Mouse (Mus musculus) layer of hippocampus, postnatal 25 days (tissue): ENCODE measurements at regions not wholly inside any gene's neighbourhood (a gene's known extent, or its start where the extent isn't known, plus 50 kb on each side); places are given as distances from the start of the nearest gene placed in this dataset.
A peak's percentile ranks its signal among the peaks of the same experiment; 100 is the strongest.

Experiments used
- DNase-seq, 2 experiments: peaks; one replicate each; pipeline ENCODE4 v3.0.0; 2022; ENCODE audit warnings: mixed read lengths in 2 of 2, low spot score in 1 of 2; ENCODE audit errors: extremely low spot score in 1 of 2

DNA sequence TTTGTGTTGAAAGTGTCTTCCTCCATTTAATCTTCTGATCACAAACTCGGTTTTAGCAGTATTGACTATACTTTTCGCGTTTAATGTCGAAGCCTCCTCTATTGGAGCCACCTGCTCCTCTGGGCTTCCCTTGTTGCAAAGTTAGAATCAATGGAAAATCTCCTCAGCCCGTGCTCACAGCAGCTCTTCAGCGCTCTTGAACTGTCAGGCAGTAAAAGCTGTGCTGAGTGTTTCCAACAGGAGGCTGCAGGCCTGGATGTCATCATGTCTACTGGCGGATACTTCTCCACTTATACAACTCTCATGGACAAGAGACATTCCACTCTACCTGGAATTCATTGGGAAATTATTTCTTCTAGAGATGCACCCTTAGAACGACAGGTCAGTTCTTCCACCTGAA, 380.4 kb upstream of the Crim1 start:
- no peak for DNase-seq

DNA sequence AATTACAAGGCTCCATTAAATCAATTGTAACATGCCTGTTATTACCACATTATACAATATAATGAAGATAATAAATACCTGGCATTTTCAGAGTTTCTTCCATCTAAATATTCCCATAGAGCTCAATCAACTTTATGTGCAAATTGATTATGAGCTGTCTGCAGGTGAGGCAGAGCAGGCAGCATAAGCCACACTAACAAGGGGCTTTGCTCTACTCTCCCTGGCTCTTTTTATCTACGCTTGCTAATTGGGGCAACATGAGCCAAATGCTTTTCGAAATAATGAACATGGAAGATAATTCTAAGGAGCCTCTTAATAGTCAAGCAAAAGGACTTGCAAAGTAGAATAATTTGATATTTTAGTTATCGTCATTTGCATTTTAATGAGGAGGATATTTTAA, 356.1 kb upstream of the Crim1 start:
- DNase-seq = no peak

DNA sequence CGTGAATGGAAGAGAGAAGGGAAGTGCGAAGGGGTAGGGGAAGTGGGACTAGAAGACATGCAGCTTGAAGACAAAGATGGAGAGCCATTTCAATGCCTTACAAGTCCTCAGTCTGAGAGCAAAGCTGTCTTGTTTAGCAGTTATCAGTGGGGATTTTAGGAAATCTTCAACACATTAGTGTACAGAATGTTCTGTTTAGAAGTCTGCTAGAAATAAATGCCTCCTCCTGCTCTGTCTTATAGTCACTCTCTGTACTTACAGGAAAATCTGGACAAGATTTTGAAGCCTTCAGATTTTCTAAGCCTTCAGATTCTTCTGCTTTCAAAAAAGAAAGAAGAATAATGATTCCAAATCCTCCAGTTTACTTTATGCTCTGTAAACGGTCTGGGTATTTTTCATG, 325.6 kb upstream of the Crim1 start:
- no peak for DNase-seq

DNA sequence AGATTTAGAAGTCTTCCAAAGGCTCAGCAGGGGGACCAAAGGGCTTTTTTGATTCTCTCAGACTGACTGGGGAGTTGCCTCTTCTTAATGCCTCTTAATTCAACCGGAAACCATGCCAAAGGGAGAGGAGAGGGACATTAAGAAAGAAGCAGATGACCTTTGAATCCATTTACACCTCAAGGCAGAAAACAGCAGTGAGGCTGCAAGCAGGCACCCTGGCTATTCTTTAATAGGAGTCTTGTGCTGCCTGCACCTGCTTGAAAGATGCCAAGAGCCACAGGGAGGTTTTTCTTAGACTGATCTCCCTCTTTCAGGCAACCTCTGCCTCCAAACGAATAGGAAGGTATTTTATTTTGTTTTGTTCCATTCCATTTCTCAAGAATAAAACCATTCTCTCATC, 323.0 kb upstream of the Crim1 start:
- no peak for DNase-seq

DNA sequence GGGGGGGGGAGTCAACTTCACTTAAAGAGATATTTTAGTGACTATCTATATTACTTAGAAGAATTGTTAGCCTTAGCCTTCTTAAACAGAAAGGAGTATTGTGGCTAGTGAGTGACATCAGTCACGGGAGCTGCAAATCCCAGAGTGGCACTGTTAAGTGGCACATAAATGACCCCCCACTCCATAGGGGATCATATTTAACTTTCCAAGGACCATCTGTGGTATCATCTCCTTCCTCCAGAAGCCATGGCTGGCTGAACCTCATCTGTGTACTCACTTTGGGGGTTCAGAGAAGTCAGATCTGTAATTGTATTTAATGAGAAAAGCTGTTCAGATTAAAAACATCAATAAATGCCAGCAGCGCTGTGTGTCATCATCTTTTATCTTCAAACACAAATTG, 314.9 kb upstream of the Crim1 start:
- no peak for DNase-seq

DNA sequence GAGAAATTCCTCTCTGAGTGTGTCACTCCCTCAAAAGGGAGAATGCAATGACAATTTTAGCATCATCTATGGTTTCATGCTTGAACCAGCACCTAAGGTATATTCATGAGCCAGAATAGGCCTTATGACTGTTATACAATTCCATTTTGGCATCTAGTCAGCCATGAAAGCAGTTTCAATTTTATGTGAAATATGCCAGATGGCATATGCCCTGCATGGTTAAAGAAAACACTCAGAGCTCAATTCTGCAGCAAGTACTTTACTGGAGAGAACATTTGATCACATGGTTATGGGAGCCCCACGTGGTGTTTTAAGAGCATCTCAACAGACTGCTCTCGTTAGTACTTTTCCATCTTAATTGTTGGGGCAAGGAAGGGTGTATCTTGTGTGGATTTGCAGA, 310.9 kb upstream of the Crim1 start:
- DNase-seq = no peak

DNA sequence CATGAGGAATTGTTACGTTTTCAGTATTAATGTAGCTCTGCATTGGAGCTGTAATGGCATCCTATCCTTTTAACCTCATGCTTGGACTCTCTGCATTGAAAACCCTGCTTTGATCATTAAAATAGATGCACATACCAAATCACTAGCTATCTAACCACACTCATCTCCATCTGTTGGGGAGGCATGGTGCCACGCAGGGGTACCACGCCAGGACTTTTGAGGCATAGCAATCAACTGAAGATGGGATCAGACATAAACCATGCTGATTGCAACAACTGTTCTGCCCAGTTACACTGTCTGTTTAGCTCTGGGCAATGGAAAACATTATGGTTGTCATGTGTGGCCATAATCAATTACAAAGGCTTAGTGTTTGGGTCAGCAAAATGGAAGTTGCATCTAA, 295.6 kb upstream of the Crim1 start:
- peak in 1 of 2 experiments; percentile 35 for DNase-seq

DNA sequence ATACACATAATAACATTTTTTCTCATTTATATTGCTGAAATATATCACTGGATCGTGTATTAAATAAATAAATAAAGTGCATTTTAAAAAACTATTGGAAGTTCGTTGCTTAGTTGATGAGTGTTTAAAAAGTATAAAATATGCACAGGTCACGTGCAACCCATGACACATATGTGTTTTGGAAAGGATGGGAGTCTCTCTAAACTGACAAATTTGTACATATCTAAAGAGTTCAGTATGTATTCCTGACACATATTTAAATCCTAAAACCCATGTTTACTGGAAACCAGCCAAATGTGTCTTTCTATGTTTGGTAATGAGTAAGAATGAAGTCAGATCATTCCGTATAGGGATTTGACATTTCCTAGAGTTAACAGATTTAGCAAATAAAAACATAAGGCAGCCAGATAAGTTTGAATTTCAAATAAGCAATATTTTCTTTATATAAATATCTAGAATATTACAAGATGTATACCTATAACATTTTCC, 286.0 kb upstream of the Crim1 start:
- DNase-seq = no peak

DNA sequence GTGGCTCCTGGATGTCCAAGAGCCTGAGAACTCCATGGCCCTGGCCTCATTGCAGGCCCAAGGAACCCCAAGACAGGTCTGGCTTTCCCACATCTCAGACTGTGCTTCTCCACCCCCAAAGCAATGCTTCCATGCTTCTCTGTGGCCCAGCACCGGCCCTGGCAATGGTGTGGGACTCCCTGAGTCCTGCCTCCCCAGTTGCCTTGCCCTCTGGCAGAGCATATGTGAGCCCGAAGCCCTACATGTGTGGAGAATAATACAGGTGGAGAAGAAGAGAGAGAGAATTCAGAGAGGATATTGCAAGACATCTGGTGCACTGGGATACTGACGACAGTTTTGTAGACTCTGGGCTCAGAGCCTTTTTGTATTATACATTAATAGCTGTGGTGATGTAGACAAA, 269.8 kb upstream of the Crim1 start:
- no peak for DNase-seq

DNA sequence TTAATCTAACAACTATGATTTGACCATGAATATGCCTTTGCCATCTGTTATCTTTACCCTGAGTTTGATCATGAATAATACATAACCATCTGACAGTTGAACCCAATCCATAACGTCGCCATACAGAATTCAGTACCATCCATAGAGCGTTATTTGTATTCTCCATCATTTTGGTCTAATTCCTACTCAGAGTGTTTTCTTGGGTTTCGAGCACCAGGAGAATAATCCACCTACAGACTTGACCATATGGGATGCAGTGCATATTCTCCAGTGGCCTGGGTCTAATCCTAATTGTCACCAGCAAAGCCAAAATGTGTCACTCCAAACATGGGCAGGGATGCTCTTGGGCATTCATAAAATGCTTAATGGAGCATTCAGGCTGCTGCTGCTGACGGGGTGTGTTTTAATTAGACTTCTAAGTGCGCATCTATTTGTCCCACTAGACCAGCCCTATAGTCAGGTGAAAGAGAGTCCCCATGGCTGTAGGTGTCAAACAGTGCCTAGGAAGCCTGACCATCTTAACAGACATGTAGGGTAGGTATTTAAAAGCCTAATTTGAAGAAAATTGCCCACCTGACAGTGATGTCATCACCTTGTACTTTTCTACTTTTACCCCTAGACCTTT, 269.0 kb upstream of the Crim1 start:
- no peak for DNase-seq

DNA sequence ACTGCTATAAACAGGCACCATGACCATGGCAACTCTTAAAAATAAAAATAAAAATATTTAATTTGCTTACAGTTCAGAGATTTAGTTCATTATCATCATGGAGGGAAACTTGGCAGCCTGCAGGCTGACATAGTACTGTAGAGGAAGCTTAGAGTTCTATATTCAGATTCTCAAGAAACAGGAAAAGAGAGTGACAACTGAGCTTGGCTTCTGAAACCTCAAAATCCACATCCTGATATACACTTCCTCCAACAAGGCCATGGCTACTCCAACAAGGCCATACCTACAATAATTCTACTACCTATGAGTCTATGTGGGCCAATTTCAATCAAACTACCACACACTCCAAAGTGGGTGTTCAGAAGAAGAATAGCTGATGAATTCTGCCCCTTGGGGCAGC, 266.9 kb upstream of the Crim1 start:
- no peak for DNase-seq

DNA sequence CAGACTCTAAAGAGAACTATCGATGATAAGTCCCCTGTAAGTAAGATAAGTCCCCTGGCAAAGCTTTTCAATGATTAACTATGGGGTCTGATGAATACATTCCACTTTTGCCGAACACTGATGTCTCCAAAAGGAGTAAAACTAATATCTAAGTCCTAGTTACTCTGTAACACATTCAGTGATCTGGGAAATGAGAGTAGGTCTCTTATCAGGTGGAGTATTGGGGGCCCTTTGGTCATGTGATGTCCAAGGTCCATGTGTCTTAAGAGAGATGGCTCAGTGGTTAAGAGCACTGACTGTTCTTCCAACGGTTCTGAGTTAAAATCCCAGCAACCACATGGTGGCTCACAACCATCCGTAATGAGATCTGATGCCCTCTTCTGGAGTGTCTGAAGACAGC, 242.0 kb upstream of the Crim1 start:
- DNase-seq = no peak

DNA sequence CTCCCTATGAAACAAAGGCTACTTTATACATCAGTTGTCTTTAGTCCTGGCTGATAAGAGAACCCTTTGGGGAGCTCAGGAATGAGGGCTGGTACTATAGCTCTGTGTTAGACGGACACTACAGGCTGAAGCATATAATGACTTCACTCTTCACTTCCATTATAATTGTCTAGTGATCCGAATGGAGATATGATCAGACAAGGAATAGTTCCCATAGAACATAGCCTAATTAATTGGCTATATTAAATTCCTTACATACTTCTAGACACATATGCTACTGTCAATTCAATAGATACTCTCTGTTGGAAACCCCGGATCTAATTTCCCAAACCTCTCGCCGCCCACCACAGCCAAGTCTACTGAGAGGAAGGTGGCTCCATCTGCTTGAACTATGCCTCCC, 238.8 kb upstream of the Crim1 start:
- no peak for DNase-seq

DNA sequence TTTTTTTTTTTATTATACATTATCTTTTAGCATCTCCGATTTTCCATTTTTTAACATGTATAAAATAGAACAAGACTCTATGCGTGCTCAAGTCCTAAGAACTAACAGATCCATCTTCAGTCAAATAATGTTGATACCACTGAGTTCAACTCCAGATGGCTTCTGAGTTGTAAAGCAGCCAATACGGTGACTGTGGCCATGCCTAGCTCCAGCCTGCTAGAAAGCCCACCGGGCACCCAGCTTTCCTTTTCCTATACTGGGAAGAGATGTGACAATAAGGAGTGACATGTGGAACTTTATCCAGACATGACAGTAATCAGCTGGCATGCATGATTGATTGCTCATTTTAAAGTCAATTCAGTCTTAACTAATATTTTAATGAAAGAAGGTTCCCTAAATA, 236.7 kb upstream of the Crim1 start:
- no peak for DNase-seq

DNA sequence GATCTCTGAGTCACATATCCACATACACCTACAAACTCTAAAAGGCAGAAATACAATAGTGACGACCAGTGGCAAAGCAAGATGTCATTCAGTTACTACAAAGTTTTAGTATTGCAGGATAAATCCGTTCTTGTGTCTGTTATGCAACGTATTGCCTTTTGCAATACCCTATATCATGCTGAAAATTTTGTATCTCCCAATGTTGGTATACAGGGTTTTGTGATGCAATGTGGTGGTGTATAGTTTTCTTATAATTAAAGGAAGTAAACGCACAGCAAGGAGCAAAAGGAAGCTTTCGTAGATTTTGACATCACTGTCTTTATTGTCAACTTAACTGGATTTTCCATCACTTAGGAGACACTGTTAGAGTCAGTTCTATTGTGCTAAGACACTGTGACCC, 231.5 kb upstream of the Crim1 start:
- no peak for DNase-seq

DNA sequence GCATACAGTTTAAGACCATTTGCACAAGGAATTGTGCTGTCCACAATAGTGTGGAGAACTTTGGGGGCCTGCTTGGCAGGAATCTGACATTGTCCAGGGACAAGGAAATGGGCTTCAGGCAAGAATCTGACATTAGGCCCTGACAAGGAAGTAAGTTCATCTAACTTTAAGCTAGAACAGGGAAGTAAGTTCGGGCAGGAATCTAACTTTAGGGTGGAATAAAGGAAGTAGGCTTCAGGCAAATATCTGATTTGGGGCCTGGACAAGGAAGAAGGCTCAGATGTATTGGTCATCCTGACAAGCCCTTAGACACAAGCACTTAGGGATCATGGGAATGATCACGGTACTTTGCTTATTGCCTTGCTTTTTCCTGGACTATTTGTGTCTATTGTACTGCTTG, 230.9 kb upstream of the Crim1 start:
- no peak for DNase-seq
